Mouse (Mus musculus) CD4-positive, CD25-positive, alpha-beta regulatory T cell, adult 4 months (primary cell): ENCODE measurements around the gene Pde3a. TPM values are rescaled to one million over a fixed set of nuclear protein-coding genes. Genes with fewer than 3 reads are reported as not detected.

Experiments
- ATAC-seq: one replicate; pipeline ENCODE4 v1.8.0; 2017
- polyA plus RNA-seq, 2 experiments: library from polyadenylated mRNA; unstranded; fragments of 100-300 nt; shearing (Covaris generic); gene quantifications; one replicate each; pipeline ENCODE4 v1.2.1; 2017

Gene Pde3a
- polyA plus RNA-seq, 2 experiments from 2014 or later = not detected

DNA sequence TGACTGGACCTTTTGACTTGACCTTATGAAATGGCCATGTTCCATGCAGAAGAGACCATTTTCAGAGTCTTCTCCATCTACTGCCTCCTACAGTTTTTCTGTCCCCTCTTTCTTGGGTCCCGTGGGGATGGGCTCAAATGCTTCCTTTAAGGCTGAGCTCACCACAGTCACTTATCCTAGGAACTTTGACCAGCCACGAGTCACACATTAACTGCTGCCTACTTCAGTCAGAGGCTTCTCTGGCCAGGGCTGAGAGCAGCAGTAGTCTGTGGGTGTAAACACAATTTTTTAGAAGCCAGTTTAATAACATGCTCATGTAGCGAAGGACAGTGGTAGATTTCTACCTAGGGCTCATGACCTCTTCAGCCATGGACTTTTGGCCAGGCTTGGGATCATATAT, 79.0 kb downstream of the Pde3a start:
- no peak for ATAC-seq

DNA sequence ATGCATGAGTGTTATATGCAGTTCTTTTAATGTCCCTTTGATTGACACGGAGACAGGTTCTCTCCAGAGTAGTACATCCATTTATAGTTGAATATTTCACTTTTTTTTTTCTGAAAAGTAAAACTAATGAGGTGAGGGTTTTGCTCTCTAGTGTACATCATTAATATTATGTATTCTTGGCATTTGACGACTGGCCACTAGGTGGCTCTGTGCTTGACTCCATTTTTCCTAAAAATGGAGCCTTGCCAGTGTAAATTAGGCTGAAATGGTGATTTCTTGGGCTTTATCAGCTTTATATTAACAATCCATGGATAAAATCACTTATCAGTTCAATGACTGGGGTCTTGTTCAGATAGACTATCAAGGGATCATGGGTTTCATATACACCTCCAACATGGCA, 82.4 kb downstream of the Pde3a start:
- no peak for ATAC-seq

DNA sequence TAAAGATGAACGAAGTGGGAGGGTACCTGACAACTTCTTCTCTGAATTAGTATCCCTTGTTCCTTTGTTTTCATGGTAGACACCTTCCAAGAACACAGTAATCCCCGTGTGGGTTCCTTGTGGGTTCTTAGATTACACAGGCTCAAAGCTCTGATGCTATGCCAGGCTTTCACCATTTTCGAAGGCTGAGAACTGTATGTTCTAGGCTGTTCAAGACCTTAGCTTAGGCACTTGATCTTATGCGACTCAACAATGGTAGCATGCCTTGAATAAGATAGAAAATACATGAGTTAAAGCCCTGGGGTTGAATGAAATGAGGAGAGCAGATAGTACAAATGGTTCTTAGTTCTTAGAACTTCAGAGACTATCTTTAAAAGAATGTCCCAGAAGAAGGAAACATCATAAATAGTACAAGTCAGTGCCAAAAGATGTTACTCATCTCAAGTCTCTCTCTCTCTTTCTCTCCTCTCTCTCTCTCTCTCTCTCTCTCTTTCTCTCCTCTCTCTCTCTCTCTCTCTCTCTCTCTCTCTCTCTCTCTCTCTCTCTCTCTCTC, 83.6 kb downstream of the Pde3a start:
- no peak for ATAC-seq

DNA sequence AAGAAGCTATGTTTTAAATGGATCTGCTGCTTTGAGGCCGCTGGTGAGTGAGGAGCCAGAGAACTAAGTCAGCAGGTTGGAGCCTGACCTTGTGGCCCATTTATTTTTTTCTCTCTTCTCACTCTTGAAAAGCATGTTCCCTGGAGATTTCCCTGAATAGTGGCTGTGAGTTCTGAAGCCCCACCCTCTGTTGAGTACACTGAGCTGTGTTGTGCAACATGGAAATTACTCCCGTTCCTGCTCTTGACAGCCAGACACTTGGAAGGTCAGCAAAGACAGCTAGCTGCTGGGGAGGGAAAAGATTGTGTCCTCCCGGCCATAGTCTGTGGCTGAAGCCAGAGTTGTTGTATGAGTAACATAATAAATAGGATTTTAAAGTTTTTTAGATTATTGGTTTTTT, 84.2 kb downstream of the Pde3a start:
- ATAC-seq = no peak

DNA sequence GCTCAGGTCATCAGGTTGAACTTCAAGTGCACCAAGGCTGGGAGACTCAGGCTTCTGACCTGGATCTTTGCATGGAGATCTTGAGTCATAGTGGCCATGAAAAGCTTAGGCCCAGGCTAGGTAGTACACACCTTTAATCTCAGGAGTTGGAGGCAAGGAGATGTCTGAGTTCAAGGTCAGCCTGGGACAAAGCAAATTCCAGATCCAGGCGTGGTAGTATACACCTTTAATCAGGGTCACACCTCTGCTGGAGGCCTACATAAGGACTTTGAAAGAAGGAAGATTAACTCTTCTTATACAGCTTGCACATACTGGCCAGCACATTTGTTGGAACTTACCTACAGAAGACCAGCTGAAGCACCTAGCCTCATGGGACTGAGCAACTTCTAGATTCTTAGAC, 86.8 kb downstream of the Pde3a start:
- no peak for ATAC-seq

DNA sequence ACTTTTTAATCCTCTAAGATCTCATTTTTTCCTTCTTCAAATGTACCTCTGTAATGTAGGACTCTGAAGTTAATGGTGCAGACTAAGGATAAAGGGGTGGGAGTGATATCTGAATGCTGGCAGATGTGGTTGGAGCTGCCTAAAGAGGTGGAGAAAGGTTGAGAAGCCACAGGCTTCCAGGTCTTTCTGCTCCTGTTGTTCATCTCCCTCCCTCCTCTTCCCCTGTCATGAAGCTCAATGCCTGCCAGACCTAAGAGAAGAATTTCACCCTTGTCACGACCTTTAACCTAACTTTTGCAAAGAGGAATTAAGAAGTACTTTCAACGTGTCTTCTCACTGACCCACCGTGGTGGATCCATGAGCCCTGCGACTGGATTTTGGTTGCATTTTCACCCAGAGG, 87.4 kb downstream of the Pde3a start:
- no peak for ATAC-seq

DNA sequence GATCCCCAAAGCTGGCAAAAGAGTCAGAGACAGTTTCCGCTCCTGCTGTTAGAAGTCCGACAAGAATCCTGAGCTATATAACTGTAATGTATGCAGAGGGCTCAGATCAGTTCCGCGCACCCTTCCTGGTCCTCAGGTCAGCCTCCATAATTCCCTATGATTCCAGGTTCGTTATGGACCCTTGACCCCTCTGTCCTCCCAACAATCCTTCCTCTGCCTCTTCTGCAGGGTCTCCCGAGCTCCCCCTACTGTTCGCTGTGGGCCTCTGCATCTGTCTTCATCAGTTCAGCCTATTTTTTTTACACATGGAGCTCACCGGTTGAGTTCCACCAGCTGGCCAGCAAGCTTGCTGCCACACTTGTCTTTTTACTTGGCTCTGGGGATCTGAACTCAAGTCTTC, 88.6 kb downstream of the Pde3a start:
- ATAC-seq = no peak

DNA sequence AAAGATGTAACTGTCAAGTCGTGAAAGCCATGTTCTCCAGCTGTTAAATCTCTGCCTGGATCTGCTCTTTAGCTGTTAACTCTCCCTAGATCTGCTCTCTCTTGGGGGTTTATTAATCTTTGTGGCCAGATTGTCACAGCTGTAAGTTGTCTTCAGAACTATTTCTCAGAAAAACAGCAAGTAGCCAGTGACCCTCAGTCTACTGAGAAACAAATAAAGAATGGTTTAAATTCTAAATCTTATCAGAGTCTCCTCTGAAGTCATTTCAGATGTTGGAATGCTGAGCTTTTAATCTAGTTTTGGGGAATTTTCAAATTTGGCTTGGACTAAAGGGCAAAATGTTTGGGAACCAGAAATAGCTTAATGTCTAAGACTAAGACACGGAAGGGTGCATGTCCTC, 92.3 kb downstream of the Pde3a start:
- ATAC-seq = no peak

DNA sequence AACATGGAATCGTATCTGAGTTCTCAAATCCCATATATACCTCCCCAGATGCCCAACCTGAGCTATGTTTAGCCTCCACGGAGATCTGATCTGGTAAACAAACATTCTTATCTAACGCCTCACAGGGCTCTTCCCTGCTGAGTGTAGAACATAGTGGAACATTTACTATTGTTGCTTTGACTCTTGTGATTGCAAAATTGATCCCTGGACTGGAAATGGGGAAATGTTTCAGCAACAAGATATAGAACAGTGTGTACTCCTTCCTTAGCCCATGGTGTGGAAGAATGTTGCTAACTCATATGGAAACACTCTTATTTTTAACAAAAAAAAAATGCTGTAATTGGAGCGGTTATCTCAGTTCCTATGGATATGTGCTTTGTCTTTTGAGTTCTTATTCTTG, 98.8 kb downstream of the Pde3a start:
- ATAC-seq = no peak

DNA sequence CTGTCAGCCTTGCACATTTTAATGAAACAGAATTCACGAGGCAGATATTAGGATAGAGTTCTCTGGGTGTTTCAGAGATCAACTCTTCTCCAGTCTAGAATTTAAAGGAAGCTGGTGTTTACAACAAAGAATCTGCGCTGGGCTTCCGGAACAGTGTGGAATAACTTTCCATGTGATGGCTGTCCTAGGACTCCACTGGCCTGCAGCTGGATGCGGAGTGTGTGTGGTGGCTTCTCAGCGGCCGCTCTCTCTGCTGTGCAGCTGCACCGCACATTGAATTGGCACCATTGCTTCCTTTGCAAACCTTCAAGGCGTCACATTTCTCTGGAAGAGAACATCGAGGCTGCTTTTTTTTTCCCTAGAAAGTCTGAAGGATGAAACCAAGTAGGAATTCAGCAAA, 99.5 kb downstream of the Pde3a start:
- no peak for ATAC-seq

DNA sequence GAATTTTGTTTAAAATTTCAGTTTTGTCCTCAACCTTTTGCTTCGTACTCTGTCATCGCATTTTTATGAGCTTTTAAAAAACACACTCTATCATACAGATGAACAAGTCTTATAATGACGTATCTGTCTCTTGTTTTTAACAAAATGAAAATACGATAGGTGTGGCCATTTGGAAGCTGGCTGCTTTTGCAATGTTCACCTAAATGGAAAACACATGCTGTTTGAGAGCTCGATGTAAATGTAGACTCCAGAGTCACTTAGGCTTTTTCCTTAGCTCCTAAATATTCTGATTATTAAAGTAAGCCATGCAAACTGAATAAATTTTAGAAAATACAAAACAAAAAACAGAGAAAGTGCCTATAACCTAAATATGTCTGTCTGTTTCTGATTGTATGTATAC, 101.2 kb downstream of the Pde3a start:
- ATAC-seq = no peak

DNA sequence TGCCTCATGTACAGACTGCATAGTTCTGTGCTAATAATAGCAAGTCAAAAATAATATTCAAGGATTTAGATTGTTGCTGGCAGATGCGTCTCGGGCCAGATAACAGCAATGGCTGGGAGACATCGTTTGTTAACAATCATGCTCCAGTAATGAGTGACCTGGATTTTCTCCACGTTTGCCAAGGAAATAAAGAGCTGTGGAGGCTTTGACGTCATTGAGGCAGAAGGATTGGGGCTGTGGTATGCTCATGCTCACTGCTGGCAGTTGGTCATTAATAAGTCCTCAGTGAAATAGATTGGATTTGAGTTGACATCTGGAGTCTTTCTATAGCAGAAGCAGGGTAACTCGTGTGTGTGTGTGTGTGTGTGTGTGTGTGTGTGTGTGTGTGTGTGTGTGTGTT, 103.2 kb downstream of the Pde3a start:
- ATAC-seq = no peak

DNA sequence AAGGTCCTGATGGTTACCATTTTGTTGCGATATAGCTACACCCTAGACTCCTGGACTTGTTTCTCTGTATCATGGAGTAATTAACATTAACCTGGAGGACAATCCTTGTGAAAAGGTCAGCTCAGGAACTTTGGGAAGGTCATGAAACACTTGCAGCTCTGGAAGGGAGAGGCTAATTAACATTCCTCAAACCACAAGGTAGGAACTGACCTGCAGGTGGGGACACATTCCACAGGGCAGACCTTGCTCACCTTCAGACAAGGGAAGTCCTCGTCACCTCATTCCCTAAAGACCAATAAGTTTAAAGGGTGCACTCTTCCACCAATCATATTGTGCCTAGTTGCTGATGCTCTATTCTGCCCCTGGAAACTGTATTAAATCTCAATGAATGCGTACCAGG, 114.6 kb downstream of the Pde3a start:
- ATAC-seq = no peak

DNA sequence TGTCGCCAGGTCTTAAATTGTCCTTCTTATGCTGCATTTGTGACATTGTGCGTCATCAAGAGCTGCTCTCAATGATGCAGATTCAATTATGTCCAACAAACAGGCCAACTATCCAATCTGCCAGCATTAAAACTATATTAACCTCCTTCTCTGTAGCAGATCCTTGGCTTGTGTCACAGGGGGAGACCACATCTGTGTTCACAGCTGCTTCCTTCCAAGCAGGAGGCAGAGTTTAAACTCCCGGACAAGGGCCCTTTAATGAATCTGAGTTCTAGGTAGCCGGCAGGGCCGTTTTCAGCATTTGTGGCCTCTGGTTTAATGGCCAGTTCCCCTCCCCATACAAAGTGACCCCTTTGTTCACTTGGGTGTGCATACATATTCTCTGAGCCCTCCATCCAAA, 118.0 kb downstream of the Pde3a start:
- ATAC-seq = no peak

DNA sequence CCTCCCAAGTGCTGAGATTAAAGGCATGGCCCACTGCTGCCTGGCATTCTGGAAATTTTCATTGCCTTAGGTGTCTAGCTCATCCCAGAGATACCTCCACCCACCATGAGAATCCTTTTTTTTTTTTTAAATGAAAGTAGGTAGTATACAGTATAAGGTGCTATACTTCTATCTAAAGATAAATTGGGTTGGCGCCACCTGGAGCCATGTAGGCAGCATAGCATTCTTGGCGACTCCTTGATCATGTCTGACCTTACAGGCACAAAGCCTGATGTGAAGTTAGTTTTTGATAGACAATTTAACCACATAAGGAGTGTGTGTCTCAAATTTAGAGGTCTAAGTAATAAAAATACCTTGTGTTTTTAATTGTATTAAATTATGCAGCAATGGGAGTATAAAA, 123.6 kb downstream of the Pde3a start:
- no peak for ATAC-seq

DNA sequence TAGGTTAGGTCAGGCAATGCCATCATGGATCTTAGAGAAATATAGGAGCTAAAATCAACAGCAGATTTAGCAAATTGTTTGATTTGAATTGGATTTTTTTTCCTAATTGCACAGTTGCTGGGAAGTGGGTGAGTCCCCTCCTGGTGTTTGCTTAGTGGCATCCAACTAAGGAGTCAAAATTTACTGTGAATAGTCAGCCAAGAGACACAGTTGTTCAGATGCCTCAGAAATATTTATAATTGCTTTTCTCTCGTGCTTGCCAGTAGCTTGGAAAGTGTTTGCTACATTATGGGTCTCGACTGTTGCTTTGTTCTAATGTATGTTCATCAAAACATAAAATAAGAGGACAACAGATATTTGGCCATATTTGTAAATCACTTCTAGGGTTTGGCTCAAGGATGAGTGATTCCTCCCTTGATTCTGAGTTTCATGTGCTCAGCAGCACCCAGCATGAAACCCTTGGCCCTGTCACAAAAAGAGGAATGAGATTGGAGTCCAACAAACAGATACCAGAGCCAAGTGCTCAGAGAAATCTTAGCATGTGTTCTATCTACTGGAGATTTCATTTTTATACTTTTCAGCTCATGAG, 125.5 kb downstream of the Pde3a start:
- no peak for ATAC-seq

DNA sequence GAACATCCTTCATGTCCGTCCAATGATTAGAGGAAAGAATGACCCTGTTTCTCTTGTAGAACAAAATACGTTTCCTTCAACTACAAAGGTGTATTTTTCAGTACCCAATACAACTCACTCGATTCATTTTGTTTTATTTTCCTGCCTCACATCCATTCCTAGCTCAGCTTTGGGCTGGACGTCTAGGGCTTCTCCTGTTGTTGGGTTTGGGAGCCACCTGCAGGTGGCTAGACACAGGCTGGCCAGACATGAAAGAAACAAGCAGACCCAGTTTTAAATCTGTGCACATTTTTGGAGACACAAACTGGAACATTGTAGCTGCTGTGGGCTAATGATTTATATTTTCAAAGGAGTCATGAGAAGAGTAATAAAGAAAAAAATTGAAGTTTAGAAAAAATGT, 126.1 kb downstream of the Pde3a start:
- no peak for ATAC-seq

DNA sequence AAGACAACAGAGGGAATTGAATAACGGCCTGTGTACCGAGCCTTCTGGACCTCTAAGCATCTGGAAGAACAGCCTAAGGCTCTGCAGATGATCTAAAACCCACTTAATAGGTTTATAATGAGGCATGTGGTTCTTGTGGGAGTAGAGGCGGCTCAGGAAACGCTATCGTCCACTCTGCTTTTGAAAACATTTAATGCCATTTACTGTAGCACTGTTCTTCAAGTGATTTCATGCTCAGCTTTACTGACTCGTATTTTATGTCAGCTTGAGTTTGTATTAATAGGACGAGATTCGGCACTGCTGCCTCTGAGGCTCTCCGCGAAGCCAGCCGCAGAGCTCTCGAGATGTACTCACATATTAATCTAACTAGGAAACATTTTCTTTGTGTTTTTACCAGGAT, 131.9 kb downstream of the Pde3a start:
- no peak for ATAC-seq

DNA sequence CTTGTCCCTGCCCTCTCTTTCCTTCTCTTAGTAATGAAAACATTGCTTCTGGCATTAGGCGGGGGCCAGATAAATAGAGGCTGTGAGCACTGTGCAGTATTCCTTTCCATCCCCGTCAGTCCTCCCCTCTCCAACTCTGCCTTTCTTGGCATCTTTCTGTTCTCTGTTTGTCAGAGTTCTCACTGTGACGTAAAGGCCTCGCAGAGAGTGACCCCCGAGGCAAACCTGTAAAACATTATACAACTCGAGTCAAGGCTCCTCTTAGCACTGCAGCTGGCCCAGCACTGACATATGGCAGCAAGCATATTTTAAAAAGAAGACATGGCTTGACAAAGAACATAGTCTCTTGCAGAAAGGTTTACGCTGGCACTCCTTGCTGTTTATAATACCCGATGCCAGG, 132.4 kb downstream of the Pde3a start:
- ATAC-seq = no peak

DNA sequence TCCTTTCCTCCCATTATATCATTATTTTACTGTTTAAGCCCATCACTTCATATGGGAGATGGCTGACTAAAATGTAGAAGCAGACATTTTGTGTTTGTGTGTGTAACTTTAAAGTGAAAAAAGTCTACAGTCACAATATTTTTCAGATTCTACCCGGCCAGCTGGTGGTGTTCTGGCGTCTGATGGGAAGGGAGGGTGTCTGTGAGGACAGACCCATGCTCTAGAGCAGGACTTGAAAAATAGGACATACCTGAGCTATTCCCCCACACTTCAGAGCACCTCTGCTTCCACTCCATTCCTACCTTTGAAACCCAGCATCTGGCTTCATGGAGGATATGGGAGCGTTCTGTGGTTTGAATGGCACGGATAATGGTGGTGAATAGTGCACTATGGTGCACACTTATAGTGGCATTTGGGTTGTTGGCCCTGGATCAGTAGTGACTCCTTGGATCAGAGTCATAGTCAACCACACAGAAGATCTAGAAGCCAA, 132.9 kb downstream of the Pde3a start:
- no peak for ATAC-seq

DNA sequence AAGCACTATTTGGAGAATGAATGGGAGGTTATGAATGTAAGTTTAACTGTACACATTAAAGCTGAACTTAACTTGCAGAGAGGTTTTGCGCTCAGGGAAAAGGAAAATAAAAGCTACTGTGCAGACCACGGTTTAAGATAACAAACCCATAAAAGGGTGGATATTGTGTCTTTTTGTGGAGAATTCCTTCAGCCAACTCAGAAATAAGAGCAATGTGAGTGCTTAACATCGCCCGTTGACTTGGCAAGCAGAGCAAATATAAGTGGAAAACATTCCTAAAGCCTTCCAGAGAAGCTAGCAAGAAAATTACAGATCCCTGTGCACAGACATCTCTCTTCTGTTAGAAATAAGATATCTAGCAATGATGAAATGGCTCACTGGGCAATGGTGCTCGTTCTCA, 139.0 kb downstream of the Pde3a start:
- ATAC-seq = no peak

DNA sequence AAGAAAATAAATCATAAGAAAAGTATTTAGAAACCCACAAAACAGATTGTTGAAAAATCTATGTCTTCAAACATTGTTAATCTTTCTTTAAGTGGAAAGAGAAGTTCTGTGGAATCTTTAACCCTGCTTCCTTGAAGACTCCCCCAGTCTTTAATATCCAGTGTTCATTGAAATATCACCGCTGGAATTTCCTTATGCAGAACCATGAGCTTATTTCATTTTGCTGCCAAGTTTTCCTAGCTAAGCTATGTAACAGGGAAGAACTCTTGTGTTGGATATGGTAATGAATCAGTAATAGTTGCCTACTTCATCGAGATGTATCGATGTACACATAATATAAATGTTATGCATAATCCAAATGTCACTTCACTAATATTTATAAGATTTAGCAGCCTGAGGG, 146.9 kb downstream of the Pde3a start:
- ATAC-seq = no peak

DNA sequence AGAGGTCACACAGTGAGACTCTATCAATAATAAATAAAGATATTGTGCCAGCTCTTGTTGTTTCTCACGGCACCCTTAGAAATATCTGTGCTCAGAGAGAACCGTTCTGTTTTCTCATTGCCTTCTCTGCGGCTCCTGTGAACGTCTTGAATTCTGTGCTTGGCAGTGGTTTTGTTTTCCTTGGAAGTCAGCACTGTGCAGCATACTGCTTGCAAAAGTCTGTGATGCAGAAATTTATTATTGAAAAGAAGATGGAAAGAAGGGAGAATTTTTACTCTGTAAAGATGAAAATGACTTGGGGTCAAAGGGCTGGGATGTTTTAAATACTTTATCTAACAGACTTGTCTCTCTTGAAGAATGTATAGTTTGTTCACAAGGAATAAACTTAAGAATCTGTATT, 150.3 kb downstream of the Pde3a start:
- ATAC-seq = no peak

DNA sequence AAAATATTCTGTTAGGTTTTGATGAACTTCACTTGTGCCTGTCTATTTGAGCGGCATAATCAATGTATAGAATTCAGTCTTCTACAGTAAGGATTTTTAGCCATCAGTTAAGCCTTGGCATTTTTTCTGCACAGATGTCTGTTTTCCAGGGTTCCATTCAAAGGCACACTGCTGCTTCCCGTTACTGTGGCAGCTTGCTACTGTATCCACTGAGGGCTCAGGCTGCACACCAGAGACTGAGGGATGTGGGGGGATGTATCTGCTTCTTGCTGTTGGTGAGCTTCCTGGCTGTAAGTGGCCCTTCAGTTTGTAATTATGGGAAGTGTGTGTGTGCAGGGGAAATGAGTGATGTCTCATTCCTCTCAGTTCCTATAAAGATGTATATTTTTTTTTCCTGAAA, 154.9 kb downstream of the Pde3a start:
- ATAC-seq = no peak

DNA sequence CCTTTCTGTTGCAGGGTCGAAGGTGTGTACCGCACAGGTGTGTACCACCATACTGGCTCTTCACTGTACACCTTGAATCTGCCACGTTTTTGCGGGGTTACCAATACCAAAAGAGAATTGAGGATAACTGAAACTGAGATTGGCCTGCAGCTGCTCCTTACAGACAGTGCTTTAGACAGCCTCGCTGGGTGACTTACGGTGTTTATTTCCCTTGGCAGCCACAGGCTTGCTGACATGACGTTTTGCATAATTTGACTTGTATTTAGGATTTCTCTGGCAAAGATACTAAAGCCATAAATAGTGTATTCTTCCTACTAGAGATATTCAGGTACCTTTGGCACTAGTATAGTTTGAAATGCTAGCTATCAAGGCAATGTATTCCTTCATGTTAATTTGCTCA, 155.6 kb downstream of the Pde3a start:
- no peak for ATAC-seq
